Mouse (Mus musculus) heart, adult 8-10 months (tissue): Measurements from ENCODE around the gene Pcolce. TPM values are rescaled to one million over a fixed set of nuclear protein-coding genes. Genes with fewer than 3 reads are reported as not detected.

Experiments used
- DNase-seq: peaks from one replicate; pipeline ENCODE4 v3.0.0; 2022; ENCODE audit warnings: low spot score
- total RNA-seq, 4 experiments: library from RNA; stranded (reverse); gene quantifications; 2 replicates each; pipeline ENCODE4 v1.2.4; 2022

Gene Pcolce
- total RNA-seq, 4 experiments from 2014 or later: 38.9 to 46.0 (median 42.2) TPM

GRCm38 (mm10) chr5:137597625-137598024 lies 16.0 kb downstream of the Pcolce start:
- DNase-seq: no peak

GRCm38 (mm10) chr5:137596601-137597261 lies 16.9 kb downstream of the Pcolce start:
- DNase-seq: no peak

DNA sequence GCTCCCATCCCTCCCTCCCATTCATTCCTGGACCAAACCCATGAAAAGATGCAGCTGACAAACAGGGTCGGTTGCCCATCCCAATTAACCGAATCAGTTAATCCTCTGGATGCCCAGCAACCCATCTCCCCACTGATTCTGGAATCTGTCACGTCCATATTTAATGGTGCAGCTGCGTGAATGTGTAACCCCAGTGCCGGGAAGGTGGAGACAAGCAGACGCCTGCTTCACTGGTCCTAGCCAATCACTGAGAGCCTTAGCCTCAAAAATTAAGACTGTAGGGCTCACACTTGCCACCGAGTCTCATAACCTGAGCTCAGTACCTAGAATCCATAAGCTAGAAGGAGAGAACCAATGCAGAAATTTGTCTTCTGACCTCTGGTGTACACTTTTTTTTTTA lies 17.7 kb downstream of the Pcolce start:
- DNase-seq: no peak

DNA sequence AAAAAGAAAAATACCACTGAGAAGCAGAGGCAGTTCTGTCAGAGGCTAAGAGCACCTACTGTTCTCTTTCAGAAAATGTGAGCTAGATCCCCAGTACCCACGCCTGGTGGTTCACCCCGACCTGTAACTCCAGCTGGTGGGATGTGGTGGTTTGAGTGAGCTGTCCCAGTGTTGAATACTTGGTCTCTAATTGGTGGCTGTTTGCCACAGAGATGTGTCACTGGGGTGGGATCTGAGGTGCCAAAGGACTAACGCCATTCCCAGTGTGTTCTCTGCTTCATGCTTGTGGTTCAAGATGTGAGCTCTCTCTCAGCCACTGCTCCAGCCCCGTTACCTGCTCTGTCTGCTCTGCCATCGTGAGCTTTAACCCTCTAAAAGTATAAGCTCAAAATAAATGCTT lies 23.1 kb downstream of the Pcolce start:
- no peak for DNase-seq

GRCm38 (mm10) chr5:137584976-137585375 lies 28.6 kb downstream of the Pcolce start:
- DNase-seq: peak; percentile 78

DNA sequence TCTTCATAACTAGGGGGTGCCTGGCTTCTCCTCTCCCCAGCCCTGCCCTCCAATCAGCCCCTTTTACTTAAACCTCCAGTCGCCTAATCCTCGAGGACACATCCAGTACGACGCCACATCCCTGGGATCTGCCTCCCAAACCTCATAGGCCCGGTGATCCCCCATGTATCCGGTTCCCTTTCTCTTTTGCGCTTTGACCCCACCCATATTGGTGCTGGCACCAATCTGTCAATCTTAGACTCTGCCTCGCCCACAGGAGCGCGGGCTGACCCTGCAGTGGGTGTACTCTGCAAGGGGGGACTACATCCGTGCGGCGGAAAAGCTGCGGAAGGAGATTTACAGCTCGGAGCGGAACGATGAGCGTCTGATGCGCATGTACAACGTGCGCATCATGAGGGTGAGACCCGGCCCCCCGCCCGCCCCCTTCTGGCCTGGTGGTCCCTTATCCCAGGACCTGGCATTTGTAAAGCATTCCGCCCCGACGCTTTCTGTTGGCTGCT lies 29.9 kb downstream of the Pcolce start:
- DNase-seq: peak; percentile 19

DNA sequence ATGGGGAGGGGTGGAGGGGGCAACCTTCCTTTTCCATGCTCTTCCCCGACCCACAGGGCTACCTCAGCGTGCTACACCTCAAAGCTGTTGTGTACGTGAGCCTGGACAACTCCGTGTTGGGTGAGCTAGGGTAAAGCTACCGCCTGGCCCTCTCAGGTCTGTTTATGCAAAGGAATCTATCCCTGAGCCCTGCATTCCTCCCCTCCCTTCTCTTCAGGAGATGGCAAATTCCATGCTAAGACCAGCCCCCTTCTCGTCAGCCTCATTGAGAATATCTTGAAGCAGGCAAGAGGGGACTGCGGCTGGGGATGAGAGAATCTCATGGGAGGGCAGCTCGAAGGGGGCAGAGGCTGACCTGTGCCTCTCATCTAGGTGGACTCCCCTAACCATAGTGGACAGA lies 30.9 kb downstream of the Pcolce start:
- DNase-seq: no peak

DNA sequence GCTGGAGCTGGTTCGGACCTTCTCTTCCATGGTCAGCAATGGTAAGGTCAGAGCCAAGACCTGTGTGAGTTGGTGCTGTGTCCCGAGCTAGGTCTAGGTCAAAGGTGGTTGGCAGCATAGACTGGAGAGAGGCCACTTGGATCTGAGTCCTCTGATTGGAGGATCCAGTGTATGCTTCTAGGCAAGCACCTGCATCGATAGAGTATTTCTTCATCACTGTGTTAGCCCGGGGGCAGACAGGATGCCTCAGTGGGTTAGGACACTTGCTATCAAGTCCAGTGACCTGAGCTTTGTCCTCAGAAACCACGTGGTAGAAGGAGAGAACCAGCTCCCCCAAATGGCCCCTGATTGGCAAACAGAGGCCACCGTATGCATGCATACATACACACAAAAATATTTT lies 33.3 kb downstream of the Pcolce start:
- DNase-seq: no peak

- DNase-seq: peak; percentile 19
Observed at GRCm38 (mm10) chr5:137574470-137574901, 39.1 kb downstream of the Pcolce start.

- DNase-seq: no peak
Observed at GRCm38 (mm10) chr5:137570691-137571586, 42.6 kb downstream of the Pcolce start.

GRCm38 (mm10) chr5:137570181-137570580 lies 43.4 kb downstream of the Pcolce start:
- no peak for DNase-seq

DNA sequence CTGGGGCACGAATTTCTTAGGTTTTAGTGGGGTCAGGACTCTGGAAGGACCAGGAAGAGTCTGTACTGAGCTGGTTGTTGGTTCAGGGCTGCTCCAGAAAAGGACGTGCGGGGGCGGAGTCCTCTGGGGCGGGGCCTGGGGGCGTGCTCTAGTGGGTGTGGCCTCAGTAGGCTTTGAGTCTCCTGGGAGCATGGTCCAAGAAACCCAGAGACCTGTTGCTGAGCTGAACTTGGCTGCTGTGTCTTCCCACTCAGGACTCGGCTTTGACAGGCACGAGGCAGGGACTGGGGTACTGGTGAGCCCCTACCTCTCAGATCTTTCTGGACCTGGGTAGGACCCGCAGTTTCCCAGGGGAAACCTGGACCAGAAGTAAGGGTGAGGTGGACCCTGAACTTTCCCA lies 43.9 kb downstream of the Pcolce start, which contains the start of gene Tfr2:
TSS of gene Tfr2 (plus strand) at position 176 of the 400 bp plus-strand sequence.
- DNase-seq: peak; percentile 31

- no peak for DNase-seq
Observed at GRCm38 (mm10) chr5:137569031-137569430, 44.6 kb downstream of the Pcolce start.

DNA sequence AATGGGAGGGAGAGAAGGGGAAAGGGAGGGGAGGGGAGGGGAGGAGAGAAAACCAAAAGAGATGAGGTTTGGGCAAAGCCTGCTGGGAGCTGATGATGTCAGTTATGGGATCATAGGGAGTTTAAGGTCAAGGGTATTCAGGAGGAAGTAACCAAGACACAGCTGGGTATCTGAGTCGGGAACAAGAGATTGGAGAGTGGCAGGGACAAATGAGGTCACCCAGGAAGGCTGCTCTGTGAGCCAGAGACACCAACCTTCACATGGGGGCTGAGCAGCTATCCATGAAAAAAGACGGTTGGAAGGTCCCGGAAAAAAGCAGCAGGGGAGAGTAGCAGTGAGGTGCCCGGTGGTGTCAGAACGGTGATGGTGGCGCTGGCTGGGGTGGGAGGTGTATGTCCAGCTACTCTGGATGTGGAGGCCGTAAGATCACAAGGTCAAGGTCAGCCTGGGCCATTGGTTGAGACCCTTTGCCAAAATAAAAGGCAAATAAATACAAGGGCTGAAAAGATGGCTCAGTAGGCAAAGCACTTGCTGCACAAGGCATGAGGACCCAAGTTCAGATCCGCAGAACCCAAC lies 45.3 kb downstream of the Pcolce start:
- DNase-seq: no peak

GRCm38 (mm10) chr5:137566416-137566815 lies 47.2 kb downstream of the Pcolce start:
- no peak for DNase-seq

DNA sequence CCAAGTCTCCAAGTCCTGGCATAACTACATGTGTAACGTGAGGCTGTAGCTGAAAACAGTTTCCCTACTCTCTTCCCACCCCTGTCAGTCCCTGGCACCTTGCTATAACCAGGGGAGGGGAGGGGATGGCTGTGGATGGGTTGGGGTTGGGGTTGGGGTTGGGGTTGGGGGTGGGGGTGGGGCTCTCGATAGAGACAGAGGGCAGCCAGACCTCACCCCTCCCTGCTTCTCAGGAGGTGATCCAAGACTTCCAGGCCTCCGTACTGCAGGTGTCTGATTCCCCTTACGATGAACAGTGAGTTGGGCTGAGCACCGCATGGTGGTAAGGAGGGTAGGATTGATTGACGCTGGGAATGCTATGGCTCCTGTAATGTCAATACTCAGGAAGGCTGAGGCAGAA lies 47.8 kb downstream of the Pcolce start:
- DNase-seq: no peak

GRCm38 (mm10) chr5:137562965-137563364 lies 50.6 kb downstream of the Pcolce start:
- no peak for DNase-seq

DNA sequence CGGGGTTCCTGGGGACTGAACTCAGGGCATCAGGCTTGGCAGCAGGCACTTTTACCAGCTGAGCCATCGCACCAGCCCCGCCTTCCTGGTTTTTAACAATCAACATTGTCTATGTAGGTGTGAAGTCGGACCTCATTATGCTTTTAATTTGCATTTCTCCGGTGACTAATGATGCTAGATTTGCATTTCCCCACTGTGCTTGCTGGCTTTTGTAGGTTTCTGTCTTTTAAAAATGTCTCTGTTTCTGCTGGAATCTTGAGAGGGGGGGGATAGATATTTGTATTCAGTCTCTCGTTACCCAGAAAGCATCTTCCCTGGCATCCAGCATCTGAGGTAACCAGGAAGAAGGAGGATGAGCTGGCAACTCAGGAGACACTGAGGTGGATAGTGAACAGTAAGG lies 52.0 kb downstream of the Pcolce start:
- DNase-seq: no peak
